Mouse (Mus musculus): Measurements from ENCODE around the gene Uvrag. TPM values are rescaled to one million over a fixed set of nuclear protein-coding genes. Genes with fewer than 3 reads are reported as not detected.

Gene Uvrag
- 10 to 100 TPM in 1 of 2 experiments, 1 to 10 TPM in 1; 9.1 to 10.8 TPM for total RNA-seq (2021)
- long read RNA-seq, experiment 1, full-length matches to known transcripts: 2 of 4 reads
- long read RNA-seq, experiment 1, partial matches to known transcripts: 0 of 4 reads
- long read RNA-seq, experiment 1, other reads (novel, unspliced or antisense): 2 of 4 reads
- long read RNA-seq, experiment 2, full-length matches to known transcripts: 7 of 15 reads
- long read RNA-seq, experiment 2, partial matches to known transcripts: 1 of 15 reads
- long read RNA-seq, experiment 2, other reads (novel, unspliced or antisense): 7 of 15 reads

DNA sequence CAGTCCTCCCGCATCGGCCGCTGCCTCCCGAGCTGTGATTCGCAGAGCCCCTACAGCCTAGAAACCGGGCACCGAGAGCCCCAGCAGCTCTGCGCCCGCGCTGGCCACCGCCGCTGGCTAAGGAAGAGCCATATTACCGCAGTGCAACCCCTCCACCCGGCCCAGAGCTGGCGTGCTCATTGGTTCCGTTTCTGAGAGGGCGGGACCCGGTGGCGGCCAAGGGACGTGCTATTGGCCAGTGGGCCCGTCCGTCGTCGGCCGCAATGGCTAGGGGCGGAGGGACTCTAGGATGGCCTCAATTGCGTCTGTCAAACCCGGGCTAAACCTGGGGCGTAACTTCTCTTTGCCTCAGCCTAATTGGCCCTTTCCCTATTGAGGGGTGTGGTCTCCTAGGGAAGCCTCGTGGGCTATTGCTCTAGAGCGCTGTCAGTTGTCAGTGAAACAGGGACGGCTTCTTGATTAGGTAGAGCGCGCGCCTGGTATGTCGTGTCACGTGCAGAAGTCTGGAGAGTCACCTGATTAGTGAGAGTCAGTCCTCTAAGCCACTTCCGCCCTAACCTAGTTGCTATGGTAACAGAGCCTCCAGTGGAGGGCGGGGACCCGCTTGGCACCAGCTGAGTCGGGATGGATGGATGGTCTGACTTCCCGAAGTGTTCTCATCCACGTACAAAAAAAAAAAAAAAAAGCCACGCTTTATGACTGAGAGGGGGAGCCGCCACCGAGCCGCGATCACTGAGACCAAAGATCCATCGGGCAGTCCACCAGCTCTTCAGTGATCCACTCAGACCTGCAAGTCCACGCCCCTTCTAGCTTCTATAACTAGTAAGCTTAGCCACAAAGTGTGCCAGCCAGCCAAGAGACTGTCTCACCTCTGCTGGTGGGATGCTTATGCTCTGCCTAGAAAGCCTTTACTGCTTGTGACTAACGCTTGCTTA lies at the start of gene Uvrag:
Uvrag (minus strand) TSS at position 158 of the 935 bp plus-strand sequence.
- peak; percentile 99 for DNase-seq

DNA sequence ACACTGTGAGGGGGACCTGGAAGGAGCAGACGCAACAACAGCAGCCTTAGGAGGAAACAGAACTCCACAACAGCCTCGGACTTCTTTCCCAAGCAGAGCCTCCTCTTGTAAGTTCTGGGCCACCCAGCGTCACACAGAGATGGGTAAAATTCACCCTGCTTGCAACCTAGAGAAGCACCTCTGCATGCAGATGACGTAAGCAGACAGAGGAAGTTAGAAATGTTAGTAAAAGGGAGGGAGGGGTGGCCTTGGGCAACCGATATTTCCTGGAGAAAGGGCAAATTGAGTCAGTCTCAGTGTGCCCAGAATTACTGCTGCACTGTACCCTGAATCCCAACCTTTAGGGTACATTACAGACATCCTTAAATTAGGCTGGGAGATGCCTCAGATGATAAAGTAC lies 48.9 kb upstream of the Uvrag start:
- DNase-seq: no peak

DNA sequence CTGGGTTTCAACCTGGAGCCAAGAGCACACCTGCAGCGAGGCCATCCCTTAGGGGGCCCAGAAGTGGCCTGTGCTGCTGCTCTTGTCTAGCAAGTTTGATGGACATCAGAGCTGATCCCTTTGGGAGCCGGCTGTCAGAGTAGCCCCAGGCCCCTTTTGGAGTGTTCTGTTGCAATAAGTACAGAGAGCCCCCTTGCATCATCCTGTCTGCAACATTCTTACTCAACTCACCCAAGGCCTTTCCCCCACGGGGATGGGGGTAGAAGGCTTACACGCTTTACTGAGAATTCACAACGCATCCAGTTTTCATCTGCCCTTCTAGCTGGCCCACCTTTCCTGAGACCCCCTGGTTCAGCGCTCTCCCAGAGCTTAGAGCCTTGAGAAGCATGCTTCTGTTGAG lies 47.7 kb upstream of the Uvrag start:
- DNase-seq: no peak

DNA sequence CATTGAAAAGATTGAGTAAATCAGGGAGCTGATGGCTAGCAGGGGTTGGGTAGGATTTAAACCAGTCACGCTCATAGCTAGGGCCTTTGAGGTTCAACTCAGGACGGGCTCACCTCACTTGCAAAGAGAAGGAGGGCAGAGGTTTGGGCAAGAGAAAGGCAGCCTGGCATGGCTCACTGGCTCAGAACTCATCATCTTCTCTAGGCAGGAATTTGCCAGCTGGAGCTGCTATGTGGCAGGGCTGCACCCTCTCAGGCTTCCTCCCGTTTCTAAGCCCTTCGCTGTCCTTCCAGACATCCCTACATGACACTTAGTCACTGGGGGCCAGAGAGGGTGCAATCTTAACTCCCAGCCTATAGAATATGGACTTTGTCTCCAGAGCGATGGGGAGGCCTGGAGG lies 46.5 kb upstream of the Uvrag start:
- peak; percentile 43 for DNase-seq

DNA sequence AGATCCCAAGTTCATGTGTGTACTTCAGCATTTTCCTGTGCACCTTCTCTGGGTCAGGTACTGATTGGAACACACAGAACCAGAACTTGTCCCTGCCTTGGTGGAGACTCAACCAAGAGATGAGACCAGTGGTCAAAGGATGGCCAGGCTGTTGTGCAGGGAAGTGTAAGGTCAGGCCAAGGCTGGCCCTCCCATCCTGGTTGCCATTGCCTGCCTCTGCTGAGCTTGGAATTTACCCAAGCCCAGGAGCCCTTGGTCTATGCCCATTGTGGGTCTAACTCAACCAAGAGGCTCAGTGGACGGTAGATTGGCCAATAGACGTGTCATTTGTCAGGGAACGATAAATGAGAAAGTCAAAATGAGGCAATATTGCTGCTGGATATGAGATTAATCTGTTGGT lies 44.5 kb upstream of the Uvrag start:
- DNase-seq: no peak

DNA sequence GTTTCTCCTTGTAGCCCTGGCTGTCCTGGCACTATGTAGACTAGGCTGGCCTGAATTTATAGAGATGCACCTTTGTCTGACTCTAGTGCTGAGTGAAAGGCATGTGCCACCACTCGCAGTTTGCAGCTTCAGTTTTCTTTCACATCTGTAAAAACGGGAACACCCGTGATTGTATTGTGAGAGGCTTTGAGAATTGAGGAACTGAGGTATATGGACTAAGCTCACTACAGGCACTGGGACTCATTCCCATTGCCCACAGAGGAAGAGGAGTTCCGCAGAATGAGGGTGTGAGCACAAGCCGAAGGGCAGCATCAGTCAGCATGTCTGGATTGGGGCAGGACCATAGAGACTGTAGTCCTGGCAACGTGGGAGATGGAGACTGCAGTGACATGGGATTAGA lies 42.8 kb upstream of the Uvrag start:
- DNase-seq: no peak

DNA sequence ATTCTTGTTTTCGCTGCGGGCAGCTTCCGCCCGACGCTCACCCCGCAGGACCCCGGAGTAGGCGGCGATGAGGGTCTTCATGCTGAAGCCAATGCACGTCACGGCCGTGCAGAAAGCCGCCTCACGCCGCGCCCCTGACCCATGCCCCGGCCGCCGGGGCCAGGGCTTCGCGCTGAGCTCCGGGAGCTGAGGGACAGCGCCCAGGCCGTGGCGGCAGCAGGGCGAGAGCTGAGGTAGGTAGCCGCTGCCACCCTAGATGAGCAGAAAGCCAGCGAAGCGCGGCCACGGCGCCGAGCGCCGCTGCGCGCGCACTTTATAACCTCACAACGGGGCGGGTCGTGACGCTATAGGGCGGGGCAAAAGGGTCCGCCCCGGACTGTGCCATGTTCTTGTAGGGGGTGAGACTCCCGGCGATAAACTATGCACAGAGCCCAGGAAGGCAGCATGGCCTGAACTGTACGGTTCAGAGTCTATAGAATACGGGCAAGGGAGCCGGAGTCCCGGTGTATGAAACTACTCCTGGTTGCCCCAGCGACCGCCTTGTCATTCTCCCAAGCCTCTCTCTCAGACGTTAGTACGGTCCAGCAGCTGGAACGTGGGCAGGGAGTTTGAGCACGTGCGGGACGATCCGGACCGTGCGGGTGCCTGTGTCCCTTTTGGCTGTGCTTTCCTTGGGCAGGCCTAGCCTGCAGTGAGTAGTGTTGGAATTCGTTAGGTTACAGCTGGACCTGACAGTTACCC lies 41.7 kb upstream of the Uvrag start, which contains the start of gene Dgat2:
Dgat2 (minus strand) TSS at position 288 of the 741 bp plus-strand sequence.
- DNase-seq: peak; percentile 86

DNA sequence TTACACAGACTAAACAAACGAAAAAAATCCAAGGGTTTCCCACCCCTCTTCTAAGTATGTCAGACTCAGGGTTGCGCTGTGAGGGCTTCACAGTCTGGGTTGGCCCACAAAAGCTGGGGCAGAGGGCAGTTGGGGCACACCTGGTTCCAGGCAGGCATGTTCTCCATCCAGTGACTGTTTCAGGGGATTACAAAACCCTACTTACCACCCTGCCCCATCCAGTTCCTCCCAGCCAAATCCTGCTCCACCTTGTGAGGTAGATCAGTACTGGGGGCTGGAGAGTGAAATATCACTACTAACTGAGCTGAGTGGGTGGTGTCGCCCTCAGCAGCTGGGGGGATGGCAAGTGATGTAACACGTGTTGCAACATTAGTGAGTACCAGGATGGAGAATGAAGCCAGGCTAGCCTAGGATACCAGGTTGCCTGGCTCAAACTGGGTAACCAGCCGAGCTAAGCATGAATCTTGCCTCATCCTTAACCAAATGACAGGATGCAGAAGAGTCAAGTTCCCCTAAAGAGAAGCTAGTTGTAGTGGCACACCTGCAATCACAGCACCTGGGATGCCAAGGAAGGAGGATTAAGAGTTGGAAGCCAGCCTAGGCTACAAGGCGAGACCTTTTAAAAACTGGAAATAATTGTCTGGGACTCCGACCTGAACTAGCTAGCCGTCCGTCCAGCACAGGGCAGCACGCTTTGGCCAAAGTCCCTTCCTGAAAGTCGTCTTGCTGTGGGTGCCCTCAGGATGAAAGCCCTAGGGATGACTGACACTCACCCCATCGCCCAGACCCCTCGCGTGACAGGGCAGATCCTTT lies 40.9 kb upstream of the Uvrag start:
- no peak for DNase-seq

DNA sequence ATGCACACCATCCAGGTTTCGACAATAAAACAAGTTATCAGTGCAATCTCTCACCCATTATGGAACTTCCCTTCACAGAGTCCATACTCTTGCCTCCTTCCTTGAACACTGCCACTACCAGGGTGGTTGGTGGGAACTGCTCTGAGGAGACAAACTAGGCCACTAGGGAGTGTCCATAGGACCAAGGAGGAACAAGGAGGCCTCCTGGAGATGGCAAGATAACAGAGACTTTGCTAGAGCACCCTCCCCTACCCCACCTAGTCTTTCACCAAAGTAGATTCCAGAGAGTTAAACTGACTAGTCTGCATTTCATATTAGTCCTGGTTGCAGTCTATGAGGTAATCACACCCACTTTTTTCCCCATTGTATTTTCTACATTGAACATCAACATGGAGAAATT lies 39.2 kb upstream of the Uvrag start:
- DNase-seq: no peak

DNA sequence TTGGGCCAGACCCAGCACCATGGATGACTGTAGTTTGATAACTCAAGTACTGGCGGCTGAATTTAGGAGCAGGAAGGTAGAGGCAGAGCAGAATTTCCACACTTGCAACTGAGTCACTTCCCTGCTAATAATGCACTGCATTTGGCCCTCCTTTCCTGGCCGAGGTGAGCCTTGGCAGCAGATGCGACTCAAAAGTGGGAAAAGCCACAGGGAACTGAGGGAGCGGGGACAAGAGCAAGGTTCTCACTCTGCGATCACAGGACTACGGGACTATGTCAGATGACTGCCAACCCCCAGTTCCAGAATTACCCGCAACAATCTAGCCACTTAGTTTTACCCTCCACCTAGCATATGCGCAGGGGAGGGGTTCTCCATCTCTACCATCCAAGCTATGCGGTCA lies 38.3 kb upstream of the Uvrag start:
- DNase-seq: no peak

DNA sequence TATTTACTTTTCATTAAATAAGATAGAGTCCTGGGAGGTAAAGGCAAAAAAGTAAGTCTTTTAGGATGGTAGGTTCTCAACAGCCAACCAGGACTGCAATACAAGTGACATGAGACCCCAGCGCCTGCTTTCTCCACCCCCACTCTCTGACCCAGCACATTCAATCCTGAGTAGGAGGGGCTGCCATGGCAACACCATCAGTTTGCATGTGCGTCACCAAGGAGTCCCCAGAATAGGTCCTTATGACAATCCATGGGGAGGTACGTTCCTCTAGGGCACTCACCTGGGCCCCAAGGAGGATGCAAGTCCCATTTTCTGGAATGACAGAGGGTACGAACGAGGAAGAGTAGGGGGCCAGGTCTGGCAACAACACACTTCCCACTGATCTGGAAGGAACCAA lies 36.4 kb upstream of the Uvrag start:
- no peak for DNase-seq

DNA sequence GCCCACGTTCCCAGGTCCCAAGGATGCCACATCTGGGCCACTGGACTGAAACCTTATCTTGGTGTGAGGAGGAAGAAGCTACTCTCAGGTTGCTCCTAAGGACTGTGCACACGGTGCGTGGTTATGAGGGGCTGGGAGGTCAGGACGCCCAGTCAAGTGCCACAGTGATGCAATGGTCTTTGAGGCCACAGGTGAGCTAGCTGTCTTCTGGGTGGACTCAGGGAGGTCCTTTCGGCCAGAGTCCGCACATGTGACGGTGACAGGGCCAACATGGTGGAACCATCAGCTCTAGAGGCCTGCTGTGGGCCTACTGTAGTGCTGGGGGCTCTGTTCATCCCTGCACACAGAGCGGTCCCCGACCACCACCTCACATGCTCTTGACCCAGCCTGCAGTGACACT lies 34.7 kb upstream of the Uvrag start:
- no peak for DNase-seq

DNA sequence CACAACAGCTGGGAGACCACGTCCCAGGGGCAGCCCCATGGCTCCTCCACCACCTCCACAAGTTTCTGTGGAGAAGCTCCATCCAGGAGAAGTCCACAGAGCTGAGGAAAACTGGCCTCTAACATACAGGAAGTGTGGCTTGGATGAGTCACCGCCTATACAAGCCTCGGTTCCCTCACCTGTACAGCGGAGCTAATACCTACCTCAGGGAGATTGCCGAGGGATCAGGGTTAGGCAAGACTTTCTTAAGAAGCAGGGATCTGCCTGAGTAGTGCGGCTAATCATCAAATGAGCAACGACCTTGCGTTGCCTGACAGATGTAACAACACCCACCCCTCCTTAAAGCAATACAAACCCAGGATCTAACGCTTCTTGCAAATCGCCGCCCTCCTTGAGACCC lies 34.2 kb upstream of the Uvrag start:
- no peak for DNase-seq

DNA sequence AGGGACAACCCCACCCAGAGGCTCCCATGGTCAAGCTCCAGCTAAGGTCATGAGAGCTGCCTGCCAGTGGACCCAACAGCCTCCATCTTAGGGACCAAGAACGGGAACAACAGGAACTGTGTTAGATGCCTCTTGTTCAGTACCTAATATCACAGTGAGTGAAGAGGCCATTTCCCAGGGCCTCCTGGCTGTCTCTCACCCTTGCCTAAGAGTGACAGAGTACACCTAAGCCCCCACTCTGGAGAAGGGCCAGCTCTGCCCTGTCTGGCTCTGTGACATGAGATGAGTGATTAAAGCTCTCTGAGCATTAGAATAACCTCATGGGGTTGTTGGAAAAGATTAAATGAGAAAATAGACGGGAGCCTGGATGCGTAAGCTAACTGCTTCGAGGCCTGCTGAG lies 33.1 kb upstream of the Uvrag start:
- DNase-seq: no peak

DNA sequence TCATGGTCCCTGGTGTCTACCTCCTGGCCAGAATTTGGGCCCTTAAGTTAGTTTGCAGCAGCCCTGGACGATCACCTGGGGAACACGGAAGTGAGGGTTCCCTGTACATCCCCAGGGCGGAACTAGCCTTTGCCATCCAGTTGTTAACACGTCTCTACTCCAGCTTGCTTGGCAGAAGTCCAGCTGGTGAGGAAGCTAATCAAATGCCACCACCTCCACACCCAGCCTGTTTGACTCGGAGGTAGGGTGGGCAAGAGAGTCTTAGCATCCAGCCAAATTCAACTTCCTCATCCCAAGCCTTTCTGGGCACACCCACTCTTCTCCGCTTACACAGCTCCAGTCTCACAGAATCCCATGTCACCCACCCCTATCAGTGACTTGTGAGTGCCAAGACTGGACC lies 32.0 kb upstream of the Uvrag start:
- no peak for DNase-seq

DNA sequence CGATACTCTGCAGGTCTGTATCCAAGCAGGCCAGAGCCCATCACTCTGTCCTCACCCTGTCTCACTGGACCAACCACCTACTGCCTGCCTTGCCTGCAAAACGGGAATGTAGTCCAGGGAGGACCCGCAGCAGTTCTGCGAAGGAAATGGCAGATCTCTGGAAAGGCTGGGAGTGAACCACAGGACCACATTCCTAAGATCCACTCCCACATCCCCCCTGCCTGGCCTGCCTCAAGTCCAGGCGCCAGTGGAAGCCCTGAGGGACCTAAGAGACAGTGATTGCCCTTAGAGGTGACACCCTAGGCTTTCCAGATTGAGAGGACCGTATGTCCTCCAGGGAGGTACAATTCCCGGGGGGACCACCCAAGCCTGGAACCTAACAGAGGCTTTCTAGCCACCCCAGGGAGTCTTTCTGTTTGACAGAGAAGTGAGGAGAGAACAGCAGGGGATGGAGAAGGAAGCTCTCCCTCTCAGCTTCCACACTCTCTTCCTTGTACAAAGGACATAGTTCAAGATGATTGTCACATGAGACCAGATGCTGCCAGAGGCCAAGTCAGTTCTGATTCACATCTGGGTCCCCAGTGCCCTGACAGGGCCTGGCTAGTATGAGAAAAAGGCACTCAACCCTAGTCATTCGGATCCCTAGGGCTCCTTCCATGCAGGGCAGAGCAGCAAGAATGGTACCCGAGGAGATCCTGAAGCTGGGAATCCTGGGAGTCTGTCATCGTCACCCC lies 31.0 kb upstream of the Uvrag start:
- no peak for DNase-seq

DNA sequence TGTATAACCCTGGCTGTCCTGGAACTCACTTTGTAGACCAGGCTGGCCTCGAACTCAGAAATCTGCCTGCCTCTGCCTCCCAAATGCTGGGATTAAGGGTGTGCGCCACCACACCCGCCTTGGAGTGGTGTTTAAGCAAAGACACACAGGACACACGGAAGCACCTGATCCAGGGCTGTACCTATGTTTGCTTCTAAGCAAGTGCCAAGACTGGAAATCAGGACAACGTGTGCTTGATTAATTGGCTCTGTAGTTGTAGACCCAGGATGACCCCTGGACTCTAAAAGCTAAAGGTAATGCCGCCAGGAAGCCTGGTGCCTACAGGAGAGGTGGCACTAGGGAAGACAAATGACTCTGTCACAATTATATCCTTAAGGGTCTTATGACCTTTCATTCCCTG lies 29.6 kb upstream of the Uvrag start:
- DNase-seq: no peak

DNA sequence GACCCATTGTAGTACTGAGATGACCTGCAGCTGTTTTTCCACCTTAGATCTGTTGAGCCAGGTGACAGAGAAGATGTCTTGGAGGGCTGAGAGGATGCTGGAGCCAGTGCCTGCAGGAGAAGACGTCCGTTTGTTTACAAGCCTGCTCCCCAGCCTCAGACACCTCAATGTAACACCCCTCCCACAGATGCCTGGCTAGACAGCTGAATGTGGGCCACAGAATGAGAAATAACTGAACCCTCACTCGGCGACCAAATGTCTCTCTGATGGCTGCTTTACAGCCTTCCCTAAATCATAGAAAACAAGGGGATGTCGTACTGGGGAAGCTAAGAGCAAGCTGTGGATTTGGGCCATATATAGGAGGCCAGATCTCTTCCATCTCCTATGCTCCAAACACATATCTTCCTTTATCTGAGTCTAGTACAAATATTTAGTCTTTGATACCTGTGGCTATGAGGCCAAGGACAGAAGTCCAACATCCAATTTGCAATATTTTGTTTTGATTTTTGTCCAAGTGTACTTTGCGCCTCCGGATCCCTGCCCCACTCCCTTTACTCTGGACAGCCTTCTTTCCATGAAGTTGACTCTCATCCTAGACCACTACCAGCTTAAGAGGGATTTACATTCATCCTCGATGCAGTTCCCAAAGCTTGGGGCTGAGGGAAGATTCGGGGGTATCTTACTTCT lies 28.9 kb upstream of the Uvrag start:
- DNase-seq: no peak

DNA sequence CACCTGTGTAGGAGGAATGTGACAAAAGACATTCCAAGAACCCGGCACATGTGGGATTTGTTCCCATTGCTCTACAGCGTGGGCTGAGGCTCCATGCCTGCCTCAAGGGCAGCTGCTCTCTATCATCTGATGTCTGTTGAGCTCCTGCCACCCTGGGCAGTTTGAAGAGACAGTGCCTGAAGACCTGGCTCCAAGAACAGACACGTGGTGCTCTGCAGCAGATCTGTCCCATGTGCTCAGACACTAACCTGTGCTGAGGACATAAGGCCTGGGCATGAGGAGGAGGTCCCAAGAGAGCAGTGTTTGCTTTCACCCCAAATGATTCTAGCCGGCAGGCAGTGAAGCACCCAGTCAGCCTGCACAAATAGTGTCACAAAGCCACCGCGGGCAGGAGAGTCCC lies 27.8 kb upstream of the Uvrag start:
- DNase-seq: no peak

DNA sequence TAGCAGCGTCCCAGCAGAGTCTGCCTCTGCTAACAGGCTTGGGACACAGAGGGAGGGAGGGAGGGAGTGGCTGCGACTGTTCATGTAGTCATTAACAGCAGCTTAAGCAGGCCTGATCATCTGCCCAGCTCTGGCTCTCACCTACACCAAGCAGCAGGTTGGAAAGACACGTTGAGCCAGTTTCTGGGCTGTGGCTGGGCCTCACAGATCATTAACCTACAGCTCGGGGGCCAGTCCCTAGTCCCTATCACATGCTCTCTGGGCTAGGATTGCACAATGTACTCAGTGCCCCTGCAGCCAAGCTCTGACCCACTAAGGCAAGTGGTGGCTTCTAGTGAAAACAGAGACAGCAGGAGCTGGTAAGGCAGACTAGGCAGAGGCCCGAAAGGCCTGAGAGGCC lies 27.0 kb upstream of the Uvrag start:
- DNase-seq: peak; percentile 60

DNA sequence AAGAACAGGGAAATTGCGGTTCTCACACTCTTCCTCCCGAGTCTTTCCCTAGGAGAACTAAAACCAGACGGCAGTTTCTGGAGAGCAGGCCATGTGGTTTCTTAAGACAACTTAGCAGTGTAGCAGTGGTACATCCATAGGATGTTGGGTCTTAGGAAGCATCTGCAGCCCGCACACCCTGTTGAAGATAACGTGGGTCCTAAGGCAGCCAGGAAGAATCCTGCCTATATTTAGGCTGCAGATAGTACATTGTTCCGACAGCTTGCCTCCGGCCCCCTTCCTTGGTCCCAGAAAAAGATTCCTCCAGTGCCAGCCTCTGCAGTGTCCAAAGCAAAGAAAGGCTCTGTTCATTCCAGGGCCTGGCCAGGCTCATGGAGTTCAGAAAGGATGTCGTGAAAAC lies 25.2 kb upstream of the Uvrag start:
- DNase-seq: no peak

All from gastrocnemius, postnatal 25 days (tissue).